Mouse (Mus musculus): Measurements from ENCODE around the gene Ccdc42.

- TF ChIP-seq POLR2AphosphoS5 (IDR thresholded peaks at IDR 0.05; ENCODE audit: borderline replicate concordance, low read depth, low read length) (no peak), CHD2 (IDR thresholded peaks at IDR 0.05; ENCODE audit: low read length) (no peak), ETS1 (IDR thresholded peaks at IDR 0.05; ENCODE audit: low read depth, low read length) (no peak), MYC (IDR thresholded peaks at IDR 0.05; ENCODE audit: low read depth, low read length) (no peak), POLR2A (IDR thresholded peaks at IDR 0.05; ENCODE audit: control insufficient read depth in 1 of 2, insufficient read depth in 1 of 2, low read depth in 1 of 2, low read length in 2 of 2, poor library complexity in 1 of 2) (no peak), ELF1 (IDR thresholded peaks at IDR 0.05; ENCODE audit: low read depth, low read length) (no peak), CTCF (IDR thresholded peaks at IDR 0.05 in 2 of 3, conservative IDR thresholded peaks at IDR 0.05 in 1 of 3; ENCODE audit: control insufficient read depth in 1 of 3, insufficient read depth in 1 of 3, low read depth in 2 of 3, low read length in 3 of 3, poor library complexity in 1 of 3, severe bottlenecking in 1 of 3) (no peak), SIN3A (IDR thresholded peaks at IDR 0.05; ENCODE audit: low read length) (no peak), ZKSCAN1 (IDR thresholded peaks at IDR 0.05; ENCODE audit: low read depth, low read length) (no peak), SMC3 (IDR thresholded peaks at IDR 0.05; ENCODE audit: low read depth, low read length) (no peak), MAX (IDR thresholded peaks at IDR 0.05; ENCODE audit: low read length) (no peak)
These were observed 39.3 kb upstream of the Ccdc42 start for GRCm38 (mm10) chr11:68547484-68547883.

Data from MEL (cell line).